Mouse (Mus musculus): ENCODE measurements around the gene Mrpl14. TPM values are rescaled to one million over a fixed set of nuclear protein-coding genes. Genes with fewer than 3 reads are reported as not detected.

Gene Mrpl14
- polyA plus RNA-seq, 1 experiment from 2014 or later, result 154 TPM

DNA sequence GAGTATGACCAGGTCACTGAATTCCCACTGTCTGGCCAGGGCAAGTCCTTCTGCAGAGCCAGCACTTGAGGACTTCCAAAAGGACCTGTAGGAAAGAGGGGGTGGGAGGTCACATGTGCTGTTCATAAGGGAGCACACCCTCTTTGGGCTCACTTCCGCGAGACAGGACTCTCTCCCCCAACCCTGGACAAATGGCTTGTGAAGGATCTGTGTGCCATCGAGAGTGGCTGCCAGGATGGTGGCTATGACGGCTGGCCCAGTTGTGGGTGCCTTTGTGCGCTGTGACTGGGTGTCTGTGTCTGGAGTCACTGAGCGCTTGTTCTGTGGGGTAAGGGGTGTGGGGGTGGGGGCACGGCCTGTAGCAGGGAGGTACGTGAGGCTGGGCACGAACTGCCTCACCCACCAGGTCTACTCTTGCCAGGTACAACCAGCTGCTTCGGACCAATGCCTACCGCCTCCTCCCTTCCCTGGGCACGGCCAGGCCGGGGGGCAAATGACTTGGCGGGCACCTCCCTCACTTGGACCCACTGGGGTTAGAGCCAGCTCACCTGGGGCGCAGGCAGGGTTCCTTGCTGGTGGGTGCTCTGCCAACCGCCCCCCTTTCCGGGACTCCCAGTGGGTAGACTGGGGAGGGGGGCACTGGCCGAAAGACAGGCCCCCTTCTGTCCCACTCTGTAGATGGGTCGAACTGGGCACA, 47.1 kb downstream of the Mrpl14 start:
- no peak overlapping the region for H3K27ac ChIP-seq (replicated peaks; ENCODE audit: low read depth, low read length)
- ATAC-seq (ENCODE audit: insufficient number of reproducible peaks, low FRiP score, low TSS enrichment, low read depth) (no peak), DNase-seq (ENCODE audit: low spot score) (no peak)
- H3K36me3 ChIP-seq (ENCODE audit: control insufficient read depth, insufficient read depth, low read length), result no peaks in the 10 kb centered on the region
- 55% methylated on average over 19 of the region's 19 CpGs for WGBS
- peak overlapping the region; percentile 30; the same call in 1 of the 2 replicates for H3K4me3 ChIP-seq (ENCODE audit: low read depth, low read length)
- 0 out of 2 replicates have a peak, but pooled peaks cover 2% of the 10 kb centered on the region for H3K27me3 ChIP-seq (ENCODE audit: control insufficient read depth, insufficient read depth, low read length)
- peak overlapping the region; percentile 87 for H3K4me2 ChIP-seq (ENCODE audit: low read depth, severe bottlenecking)
- peak overlapping the region; percentile 69 for H3K9ac ChIP-seq (ENCODE audit: low read length)
- peaks cover 45% of the 10 kb centered on the region for H3K4me1 ChIP-seq (ENCODE audit: control insufficient read depth, insufficient read depth, low read length)
- no peaks in the 10 kb centered on the region for H3K9me3 ChIP-seq (ENCODE audit: control insufficient read depth, low read length)

DNA sequence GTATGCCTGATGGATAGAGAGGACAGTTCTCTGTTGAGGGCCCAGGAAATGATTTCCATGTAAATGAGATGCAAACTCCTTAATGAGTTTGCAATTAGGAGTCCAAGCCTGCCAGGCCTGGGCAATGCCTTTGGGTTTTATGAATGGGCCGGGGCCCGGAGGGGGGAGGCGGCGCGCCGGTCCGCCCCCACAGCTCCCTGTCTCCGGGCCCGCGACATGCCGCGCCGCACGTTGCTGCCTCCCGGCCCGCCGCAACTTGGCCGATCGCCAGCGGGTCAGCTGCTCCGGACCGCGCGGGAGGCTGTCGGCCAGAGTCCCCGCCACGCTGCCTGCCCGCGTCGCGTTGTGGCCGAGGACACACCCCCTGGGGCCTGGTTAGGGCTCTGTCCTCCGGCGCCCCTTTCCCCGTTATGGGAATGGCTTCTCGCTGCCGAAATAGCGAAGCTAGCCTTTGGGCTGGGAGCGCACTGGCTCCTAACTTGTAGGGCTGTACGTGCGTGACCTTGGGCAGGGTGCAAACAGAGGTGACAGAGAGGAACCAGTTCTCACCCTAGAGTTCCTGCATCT, 47.7 kb downstream of the Mrpl14 start, which contains the start of gene 1600014C23Rik:
Gene 1600014C23Rik, minus strand, starts transcription at position 110 of the 567 bp plus-strand sequence.
- H3K4me3 ChIP-seq (ENCODE audit: low read depth, low read length), result peak within 1 kb of the TSS; percentile 30
- H3K4me1 ChIP-seq (ENCODE audit: control insufficient read depth, insufficient read depth, low read length), result peaks cover 45% of the 10 kb centered on the region
- under 1% methylated on average over 40 of the region's 41 CpGs for WGBS

DNA sequence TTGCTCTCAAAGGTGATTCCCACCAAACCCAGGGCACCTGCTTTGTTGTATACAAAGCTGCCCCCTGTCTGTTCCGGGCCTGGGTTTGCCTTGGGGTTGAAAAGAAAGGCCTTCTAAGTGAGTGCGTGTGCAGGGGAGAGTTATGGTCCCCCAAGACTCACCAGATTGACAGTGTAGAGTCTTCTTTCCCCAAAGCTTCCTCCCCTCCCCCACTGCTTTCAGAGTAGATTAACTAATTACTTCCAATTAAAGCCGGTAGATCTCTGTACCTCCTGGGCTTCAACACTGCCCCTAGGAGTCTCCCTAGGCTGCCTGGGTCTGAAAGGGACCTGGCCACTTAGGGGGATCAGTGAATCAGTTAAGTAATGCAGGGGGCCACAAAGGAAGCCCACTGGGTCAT, 48.2 kb downstream of the Mrpl14 start:
- no peaks in the 10 kb centered on the region for H3K9me3 ChIP-seq (ENCODE audit: control insufficient read depth, low read length)
- no peak overlapping the region for H3K27ac ChIP-seq (replicated peaks; ENCODE audit: low read depth, low read length)
- H3K27me3 ChIP-seq (ENCODE audit: control insufficient read depth, insufficient read depth, low read length), result 0 out of 2 replicates have a peak, but pooled peaks cover 2% of the 10 kb centered on the region
- peak overlapping the region; percentile 87 for H3K4me2 ChIP-seq (ENCODE audit: low read depth, severe bottlenecking)
- H3K36me3 ChIP-seq (ENCODE audit: control insufficient read depth, insufficient read depth, low read length), result no peaks in the 10 kb centered on the region
- H3K9ac ChIP-seq (ENCODE audit: low read length), result peak overlapping the region; percentile 69; the same call in 1 of the 2 replicates
- no peak overlapping the region for H3K4me3 ChIP-seq (ENCODE audit: low read depth, low read length)
- no peak for DNase-seq (ENCODE audit: low spot score)
- WGBS, result 18% methylated on average over 3 of the region's 3 CpGs
- ATAC-seq (ENCODE audit: insufficient number of reproducible peaks, low FRiP score, low TSS enrichment, low read depth), result no peak
- H3K4me1 ChIP-seq (ENCODE audit: control insufficient read depth, insufficient read depth, low read length), result peaks cover 45% of the 10 kb centered on the region

More for the DNA sequence above, 47.7 kb downstream of the Mrpl14 start, which contains the start of gene 1600014C23Rik:
- DNase-seq (ENCODE audit: low spot score), result peak; percentile 65
- peak within 1 kb of the TSS; percentile 87 for H3K4me2 ChIP-seq (ENCODE audit: low read depth, severe bottlenecking)
- 0 out of 2 replicates have a peak, but pooled peaks cover 2% of the 10 kb centered on the region for H3K27me3 ChIP-seq (ENCODE audit: control insufficient read depth, insufficient read depth, low read length)
- ATAC-seq (ENCODE audit: insufficient number of reproducible peaks, low FRiP score, low TSS enrichment, low read depth), result no peak
- H3K27ac ChIP-seq (replicated peaks; ENCODE audit: low read depth, low read length), result no peak within 1 kb of the TSS
- peak within 1 kb of the TSS; percentile 69 for H3K9ac ChIP-seq (ENCODE audit: low read length)
- no peaks in the 10 kb centered on the region for H3K36me3 ChIP-seq (ENCODE audit: control insufficient read depth, insufficient read depth, low read length)
- H3K9me3 ChIP-seq (ENCODE audit: control insufficient read depth, low read length), result no peaks in the 10 kb centered on the region

DNA sequence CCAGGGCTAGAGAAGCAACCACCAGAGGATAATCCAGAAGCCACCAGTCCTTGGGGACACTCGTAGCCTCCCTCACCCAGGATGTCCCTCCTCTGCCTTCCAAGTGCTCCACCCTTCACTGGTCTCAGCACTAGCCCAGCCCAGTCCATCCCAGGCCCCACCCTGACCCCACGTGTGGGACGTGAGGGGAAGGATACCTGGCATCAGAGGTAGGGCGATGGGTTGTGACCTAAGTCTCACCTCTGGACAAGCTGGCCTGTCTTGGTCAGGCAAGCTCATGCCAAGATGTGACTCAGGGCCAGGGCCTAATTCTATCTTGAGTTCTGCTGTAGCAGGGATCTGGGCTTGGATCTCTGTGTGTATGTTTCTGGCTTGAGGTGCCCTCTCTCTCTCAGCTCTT, 48.8 kb downstream of the Mrpl14 start:
- peaks cover 40% of the 10 kb centered on the region for H3K4me1 ChIP-seq (ENCODE audit: control insufficient read depth, insufficient read depth, low read length)
- no peak overlapping the region for H3K4me3 ChIP-seq (ENCODE audit: low read depth, low read length)
- H3K9me3 ChIP-seq (ENCODE audit: control insufficient read depth, low read length), result no peaks in the 10 kb centered on the region
- H3K4me2 ChIP-seq (ENCODE audit: low read depth, severe bottlenecking), result no peak overlapping the region
- DNase-seq (ENCODE audit: low spot score) (no peak), ATAC-seq (ENCODE audit: insufficient number of reproducible peaks, low FRiP score, low TSS enrichment, low read depth) (no peak)
- no peaks in the 10 kb centered on the region for H3K36me3 ChIP-seq (ENCODE audit: control insufficient read depth, insufficient read depth, low read length)
- WGBS, result 76% methylated on average over 4 of the region's 4 CpGs
- H3K27ac ChIP-seq (replicated peaks; ENCODE audit: low read depth, low read length), result no peak overlapping the region
- no peak overlapping the region for H3K9ac ChIP-seq (ENCODE audit: low read length)
- H3K27me3 ChIP-seq (ENCODE audit: control insufficient read depth, insufficient read depth, low read length), result 0 out of 2 replicates have a peak, but pooled peaks cover 2% of the 10 kb centered on the region

DNA sequence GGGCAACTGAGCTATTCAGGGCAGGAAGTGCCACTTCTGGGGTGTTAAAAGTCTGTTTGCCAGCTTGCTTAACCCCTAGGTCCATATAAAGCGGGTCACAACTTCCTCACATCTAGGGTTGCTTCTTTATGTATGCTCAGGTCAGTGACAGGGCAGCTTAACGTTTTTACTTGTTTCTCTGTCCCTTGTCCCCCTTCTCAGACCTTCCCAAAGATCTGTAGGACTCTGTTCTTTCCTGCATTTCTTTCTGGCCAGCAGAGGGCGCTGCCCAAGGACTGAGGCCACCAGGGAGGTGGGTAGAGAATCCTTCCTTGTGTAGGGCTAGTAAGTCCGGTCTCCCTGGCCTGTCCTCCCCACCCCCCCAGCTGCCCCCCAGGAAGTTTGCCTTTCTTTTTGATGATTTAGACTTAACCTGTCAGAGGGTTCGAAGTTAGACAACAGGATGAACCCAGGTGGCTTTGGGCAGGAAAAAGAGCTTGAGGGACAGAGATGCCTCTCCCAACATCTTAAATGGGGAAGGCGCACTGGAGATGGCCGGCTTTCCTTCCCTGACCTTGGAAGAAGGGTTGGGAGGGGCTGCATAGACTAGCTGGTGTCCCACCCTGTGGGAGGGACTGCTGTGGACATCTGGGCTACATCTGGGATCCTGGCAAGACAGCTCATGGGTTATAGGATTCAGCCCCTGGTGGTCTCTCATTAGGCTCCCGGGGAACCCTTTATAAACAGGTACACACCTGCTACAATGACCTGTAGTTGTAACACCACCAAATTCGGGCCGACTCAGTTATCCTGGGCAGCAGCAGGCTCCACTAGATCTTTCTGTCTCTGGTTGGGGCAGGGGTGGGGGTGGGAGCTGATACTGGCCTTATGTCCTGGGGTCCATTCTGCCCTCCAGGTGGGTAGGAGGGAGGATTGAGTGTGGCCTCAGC, 49.5 kb downstream of the Mrpl14 start:
- Histone ChIP-seq H3K27ac (replicated peaks; ENCODE audit: low read depth, low read length) (peak overlapping the region; percentile 92), H3K27me3 (ENCODE audit: control insufficient read depth, insufficient read depth, low read length) (0 out of 2 replicates have a peak, but pooled peaks cover 2% of the 10 kb centered on the region), H3K9ac (ENCODE audit: low read length) (peak overlapping the region; percentile 78), H3K9me3 (ENCODE audit: control insufficient read depth, low read length) (no peaks in the 10 kb centered on the region), H3K36me3 (ENCODE audit: control insufficient read depth, insufficient read depth, low read length) (no peaks in the 10 kb centered on the region), H3K4me3 (ENCODE audit: low read depth, low read length) (peak overlapping the region; percentile 34), H3K4me2 (ENCODE audit: low read depth, severe bottlenecking) (peak overlapping the region; percentile 75), H3K4me1 (ENCODE audit: control insufficient read depth, insufficient read depth, low read length) (peaks cover 32% of the 10 kb centered on the region)
- ATAC-seq (ENCODE audit: insufficient number of reproducible peaks, low FRiP score, low TSS enrichment, low read depth) (peak; percentile 41), DNase-seq (ENCODE audit: low spot score) (peak; percentile 93)
- WGBS, result 7% methylated on average over 10 of the region's 10 CpGs

DNA sequence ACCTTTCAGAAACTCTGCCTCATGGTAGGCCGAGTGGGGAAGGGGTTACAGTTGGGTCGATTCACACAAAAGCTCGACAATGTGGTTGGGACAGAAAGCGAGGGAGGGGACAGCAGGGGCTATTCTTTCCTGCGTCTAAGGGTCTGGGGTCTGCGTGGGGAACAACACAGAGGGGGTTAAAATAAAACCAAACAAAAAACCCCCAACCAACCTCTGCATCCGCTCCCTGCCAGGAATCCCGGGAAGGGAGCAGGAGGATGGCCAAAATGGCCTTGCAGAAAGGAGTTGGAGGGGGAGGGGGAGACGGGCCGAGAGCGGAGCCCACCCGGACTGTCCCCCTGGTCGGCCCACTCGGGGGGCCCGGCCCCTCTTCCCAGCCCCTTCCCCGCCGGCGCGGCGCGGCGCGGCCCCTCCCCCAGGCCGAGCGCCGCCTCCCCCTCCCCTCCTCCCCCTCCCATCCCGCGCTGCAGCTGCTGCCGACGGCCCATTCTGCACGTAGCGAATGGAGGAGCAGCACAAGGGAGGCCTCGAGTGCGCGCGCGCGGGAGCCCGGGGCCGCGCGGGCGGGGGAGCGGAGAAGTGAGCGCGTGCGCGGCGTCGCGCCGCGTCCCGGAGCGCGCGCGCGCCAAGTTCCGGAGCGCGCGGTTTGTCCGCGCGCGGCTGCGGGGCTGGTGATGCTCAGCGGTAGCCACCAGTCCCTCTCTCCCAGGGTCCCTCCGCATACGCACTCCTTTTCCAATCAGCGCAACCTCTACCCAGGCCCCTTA, 50.4 kb downstream of the Mrpl14 start:
- H3K27me3 ChIP-seq (ENCODE audit: control insufficient read depth, insufficient read depth, low read length), result 0 out of 2 replicates have a peak, but pooled peaks cover 2% of the 10 kb centered on the region
- peak overlapping the region; percentile 75 for H3K4me2 ChIP-seq (ENCODE audit: low read depth, severe bottlenecking)
- peak; percentile 95 for DNase-seq (ENCODE audit: low spot score)
- peak; percentile 67 for ATAC-seq (ENCODE audit: insufficient number of reproducible peaks, low FRiP score, low TSS enrichment, low read depth)
- peak overlapping the region; percentile 78 for H3K9ac ChIP-seq (ENCODE audit: low read length)
- peaks cover 32% of the 10 kb centered on the region for H3K4me1 ChIP-seq (ENCODE audit: control insufficient read depth, insufficient read depth, low read length)
- H3K27ac ChIP-seq (replicated peaks; ENCODE audit: low read depth, low read length), result peak overlapping the region; percentile 92
- under 1% methylated on average over 66 of the region's 72 CpGs for WGBS
- H3K4me3 ChIP-seq (ENCODE audit: low read depth, low read length), result peak overlapping the region; percentile 34
- no peaks in the 10 kb centered on the region for H3K9me3 ChIP-seq (ENCODE audit: control insufficient read depth, low read length)
- no peaks in the 10 kb centered on the region for H3K36me3 ChIP-seq (ENCODE audit: control insufficient read depth, insufficient read depth, low read length)

DNA sequence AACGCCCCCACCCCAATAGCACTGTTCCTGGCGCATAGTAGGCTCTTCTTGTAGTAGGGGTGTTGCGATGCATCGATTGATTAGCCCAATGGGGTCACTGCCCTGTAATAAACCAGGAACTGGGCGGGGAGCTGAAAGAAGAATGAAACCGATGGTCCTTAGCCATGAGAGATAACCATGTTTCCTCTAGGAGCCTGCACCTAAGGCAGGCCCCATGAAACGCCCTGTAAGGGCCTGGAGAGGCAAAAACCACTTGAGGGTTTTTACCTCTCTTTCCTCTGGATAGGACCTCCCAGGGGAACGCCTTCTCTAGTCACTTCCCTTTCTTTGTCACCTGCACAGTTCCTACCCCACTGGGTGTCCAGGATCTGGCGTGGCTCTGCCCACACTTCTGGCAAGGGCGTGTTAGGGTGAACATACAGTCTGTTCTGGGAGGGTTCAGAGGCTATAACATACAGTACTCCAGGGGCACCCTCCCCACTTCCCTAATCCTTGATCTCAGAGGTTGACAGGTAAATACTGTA, 51.0 kb downstream of the Mrpl14 start:
- 0 out of 2 replicates have a peak, but pooled peaks have one; percentile 4 for ATAC-seq (ENCODE audit: insufficient number of reproducible peaks, low FRiP score, low TSS enrichment, low read depth)
- peak overlapping the region; percentile 34 for H3K4me3 ChIP-seq (ENCODE audit: low read depth, low read length)

More for the DNA sequence above, 51.0 kb downstream of the Mrpl14 start:
- Histone ChIP-seq H3K4me1 (ENCODE audit: control insufficient read depth, insufficient read depth, low read length) (peaks cover 32% of the 10 kb centered on the region), H3K9me3 (ENCODE audit: control insufficient read depth, low read length) (no peaks in the 10 kb centered on the region), H3K27ac (replicated peaks; ENCODE audit: low read depth, low read length) (peak overlapping the region; percentile 92), H3K27me3 (ENCODE audit: control insufficient read depth, insufficient read depth, low read length) (0 out of 2 replicates have a peak, but pooled peaks cover 2% of the 10 kb centered on the region), H3K36me3 (ENCODE audit: control insufficient read depth, insufficient read depth, low read length) (no peaks in the 10 kb centered on the region), H3K9ac (ENCODE audit: low read length) (peak overlapping the region; percentile 78), H3K4me2 (ENCODE audit: low read depth, severe bottlenecking) (peak overlapping the region; percentile 75)
- DNase-seq (ENCODE audit: low spot score), result no peak
- 10% methylated on average over 10 of the region's 10 CpGs for WGBS

Data from limb, embryonic 11.5 days (tissue).